Mouse (Mus musculus) embryonic facial prominence, embryonic 14.5 days (tissue): ENCODE measurements around the gene Smim9. TPM values are rescaled to one million over a fixed set of nuclear protein-coding genes. Genes with fewer than 3 reads are reported as not detected.

ENCODE experiments used
- ATAC-seq: fragments of 200-750 bp; cut with Nextera tagmentation; 2 replicates; pipeline ENCODE4 v1.8.0; 2017; ENCODE audit warnings: low read depth, moderate number of reproducible peaks, moderate TSS enrichment
- DNase-seq: peaks from one replicate; pipeline ENCODE4 v3.0.0-alpha.2; 2015; ENCODE audit warnings: low spot score
- H3K27ac ChIP-seq: fragments of 300-500 bp; sonication (generic); replicated peaks from 2 replicates; pipeline ENCODE4 v1.5.1; 2014; ENCODE audit warnings: low read depth, mild to moderate bottlenecking, low read length, moderate library complexity
- H3K27me3 ChIP-seq: fragments of 300-500 bp; sonication (generic); replicated peaks from 2 replicates; pipeline ENCODE4 v1.6.1; 2014; ENCODE audit warnings: low read length; ENCODE audit not compliant: control insufficient read depth, insufficient read depth
- H3K36me3 ChIP-seq: fragments of 300-500 bp; sonication (generic); 2 replicates; pipeline ENCODE4 v1.6.1; 2014; ENCODE audit warnings: low read length, mixed read lengths; ENCODE audit not compliant: control insufficient read depth, insufficient read depth
- H3K4me1 ChIP-seq: fragments of 300-500 bp; sonication (generic); 2 replicates; pipeline ENCODE4 v1.6.1; 2014; ENCODE audit warnings: antibody characterized with exemption, low read length; ENCODE audit not compliant: control insufficient read depth, insufficient read depth
- H3K4me2 ChIP-seq: fragments of 300-500 bp; sonication (generic); 2 replicates; pipeline ENCODE4 v1.6.1; 2014; ENCODE audit warnings: low read depth, mild to moderate bottlenecking, low read length, moderate library complexity, mixed read lengths
- H3K4me3 ChIP-seq: fragments of 300-500 bp; sonication (generic); 2 replicates; pipeline ENCODE4 v1.5.1; 2014; ENCODE audit warnings: low read depth, mild to moderate bottlenecking, low read length
- H3K9ac ChIP-seq: fragments of 300-500 bp; sonication (generic); 2 replicates; pipeline ENCODE4 v1.6.1; 2014; ENCODE audit warnings: low read depth, mild to moderate bottlenecking, low read length, moderate library complexity, mixed read lengths
- H3K9me3 ChIP-seq: fragments of 300-500 bp; sonication (generic); 2 replicates; pipeline ENCODE4 v1.6.1; 2016; ENCODE audit warnings: low read length; ENCODE audit not compliant: control insufficient read depth
- WGBS: fragments of 180-500 bp; shearing (Covaris S2); extraction: QIAGEN DNeasy Blood & Tissue Kit; methylation state at CpG from one replicate; pipeline ENCODE4 v1.1.7; 2014; 5-methylcytosine and 5-hydroxymethylcytosine counted together
- polyA plus RNA-seq: library from polyadenylated mRNA; unstranded; fragments of >200 nt; fragmentation: Nextera tagmentation; extraction: Ambion mirVana; gene quantifications from 2 replicates; pipeline ENCODE4 v1.2.1, GENCODE M21; 2014

Smim9 gene
- polyA plus RNA-seq, 1 experiment from 2014 or later, result not detected

GRCm38 (mm10) chrX:75096163-75096770 is 67.3 kb downstream of the Smim9 start:
- Histone ChIP-seq H3K4me1 (no peaks in the 10 kb centered on the region), H3K9ac (peak overlapping the region; percentile 70), H3K9me3 (no peaks in the 10 kb centered on the region), H3K4me2 (peak overlapping the region; percentile 57), H3K4me3 (peak overlapping the region; percentile 56), H3K27ac (peak overlapping the region; percentile 49), H3K36me3 (peaks cover 13% of the 10 kb centered on the region; the same call in 1 of the 2 replicates), H3K27me3 (no peaks in the 10 kb centered on the region)
- DNase-seq (peak; percentile 26), ATAC-seq (no peak)
- WGBS, result 26% methylated on average over 18 of the region's 23 CpGs

Other genes with a start within 250 kb of the Smim9 start
- gene Gab3, start 78.3 kb downstream of the Smim9 start, polyA plus RNA-seq, result 1.7 and 2.3 TPM in 2 replicates
- gene Dkc1, start 67.9 kb downstream of the Smim9 start, polyA plus RNA-seq, result 109 and 125 TPM in 2 replicates
- gene Mpp1, start 32.8 kb downstream of the Smim9 start, polyA plus RNA-seq, result 48.0 and 53.6 TPM in 2 replicates
- gene Fundc2, start 218.6 kb upstream of the Smim9 start, polyA plus RNA-seq, result 83.9 and 85.9 TPM in 2 replicates
- gene F8, start 218.8 kb upstream of the Smim9 start, polyA plus RNA-seq, result 2.4 and 2.7 TPM in 2 replicates